Mouse (Mus musculus) brain, embryonic 14.5 days (tissue): ENCODE measurements around the gene Cd27. TPM values are rescaled to one million over a fixed set of nuclear protein-coding genes. Genes with fewer than 3 reads are reported as not detected.

Experiments
- DNase-seq: peaks from one replicate; pipeline ENCODE4 v3.0.0-alpha.2; 2011; ENCODE audit warnings: low read depth
- CTCF ChIP-seq: fragments of 200-500 bp; IDR thresholded peaks from 2 replicates; pipeline ENCODE4 v1.5.1; 2012; ENCODE audit warnings: inconsistent platforms, mild to moderate bottlenecking, moderate library complexity, borderline replicate concordance; ENCODE audit not compliant: insufficient read depth, insufficient read length; ENCODE audit errors: extremely low read depth
- POLR2A ChIP-seq: fragments of 200-500 bp; IDR thresholded peaks from 2 replicates; pipeline ENCODE4 v1.6.1; 2012; ENCODE audit warnings: mild to moderate bottlenecking, inconsistent platforms, borderline replicate concordance; ENCODE audit not compliant: poor library complexity, insufficient read depth, insufficient read length, severe bottlenecking; ENCODE audit errors: extremely low read depth
- polyA plus RNA-seq: library from polyadenylated mRNA; depleted of rRNA; stranded (reverse); fragments of >200 nt; gene quantifications from 2 replicates; pipeline ENCODE4 v1.2.3, GENCODE M21; 2012

The Cd27 gene
- polyA plus RNA-seq, 1 experiment, result 0.15 TPM

DNA sequence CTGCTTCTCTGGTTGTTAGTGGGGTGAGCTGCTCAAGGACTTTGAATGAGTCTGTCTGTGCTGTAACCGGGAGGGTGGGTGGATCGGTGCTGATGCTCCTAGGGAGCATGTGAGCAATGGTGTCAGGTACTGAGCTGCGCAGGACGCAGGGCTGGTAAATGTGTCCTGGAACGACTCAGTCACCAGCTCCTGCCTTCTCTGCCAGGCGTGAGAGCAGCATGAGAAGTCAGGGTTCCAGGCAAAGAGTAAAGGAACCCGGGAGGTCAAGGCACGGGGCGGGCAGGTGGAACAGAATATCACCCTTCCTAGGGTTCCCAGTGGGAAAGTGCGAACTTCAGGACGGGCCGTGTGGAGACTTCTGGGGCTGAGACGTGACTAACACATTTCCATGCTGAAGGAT is 29.3 kb upstream of the Cd27 start:
- no peak for DNase-seq
- TF ChIP-seq CTCF (no peak), POLR2A (no peak)

DNA sequence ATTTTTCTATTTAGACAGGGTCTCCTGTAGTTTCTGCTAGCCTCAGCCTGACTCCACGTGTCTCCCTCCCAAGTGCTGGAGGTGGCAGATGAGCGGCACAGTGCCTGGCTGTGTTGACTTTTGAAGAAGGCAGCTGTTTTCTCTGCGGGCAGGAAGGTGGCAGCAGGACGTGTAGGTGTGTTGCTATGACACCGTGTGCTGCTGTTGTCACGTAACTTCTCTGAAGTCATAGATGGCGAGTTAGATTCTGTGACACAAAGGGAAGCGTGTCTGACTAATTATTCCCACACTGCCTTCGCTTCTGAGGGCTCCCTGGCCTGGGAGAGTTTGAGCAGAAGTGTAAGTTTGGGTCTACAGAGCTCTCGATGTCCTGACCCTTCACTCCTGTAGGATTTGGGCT is 28.4 kb upstream of the Cd27 start:
- no peak for TF ChIP-seq POLR2A
- TF ChIP-seq CTCF, result no peak
- DNase-seq, result no peak

DNA sequence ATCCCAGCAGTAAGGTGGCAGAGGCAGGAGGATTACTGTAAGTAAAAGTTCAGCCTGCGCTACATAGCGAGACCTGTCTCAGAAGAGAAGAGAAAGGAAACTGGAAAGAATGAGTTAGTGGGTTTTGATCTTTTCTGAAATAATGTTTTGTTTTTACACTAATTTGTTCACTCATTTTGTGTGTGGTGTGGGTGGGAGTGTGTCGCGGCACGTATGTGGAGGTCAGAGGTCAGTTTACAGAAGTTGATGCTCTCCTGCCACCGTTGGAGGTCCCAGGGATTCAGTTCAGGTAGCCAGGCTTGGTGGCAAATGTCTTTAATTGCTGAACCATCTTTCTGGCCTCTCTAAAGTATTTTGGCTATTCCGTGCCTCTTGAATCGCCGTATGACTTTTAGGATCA is 27.4 kb upstream of the Cd27 start:
- no peak for DNase-seq
- TF ChIP-seq CTCF (no peak), POLR2A (no peak)

DNA sequence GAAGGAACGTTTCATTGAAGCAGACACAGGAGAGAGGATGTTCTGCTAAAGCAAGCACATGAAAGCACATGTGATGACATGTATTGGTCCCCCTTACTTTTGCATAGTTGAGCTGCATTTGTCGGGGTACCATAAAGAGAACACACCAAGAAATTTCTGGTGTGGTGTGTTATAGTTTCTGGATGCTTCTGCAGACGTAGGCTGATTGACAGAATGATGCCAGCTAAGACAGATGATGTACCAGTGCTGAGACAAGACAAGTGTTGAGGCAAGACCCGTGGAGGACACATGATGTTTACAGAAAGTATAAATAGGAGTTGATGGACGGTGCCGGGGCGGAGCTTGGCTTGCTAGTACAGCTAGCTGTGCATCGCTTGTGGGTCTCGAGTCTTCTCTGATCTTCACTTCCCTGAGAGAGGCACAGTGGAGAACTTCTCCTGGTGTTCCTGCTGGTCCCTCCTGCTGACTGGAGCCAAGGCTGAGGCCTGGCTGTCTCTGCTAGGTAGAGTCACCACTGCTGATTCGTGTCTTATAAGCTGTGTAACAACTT is 23.3 kb upstream of the Cd27 start:
- no peak for TF ChIP-seq POLR2A
- no peak for DNase-seq

DNA sequence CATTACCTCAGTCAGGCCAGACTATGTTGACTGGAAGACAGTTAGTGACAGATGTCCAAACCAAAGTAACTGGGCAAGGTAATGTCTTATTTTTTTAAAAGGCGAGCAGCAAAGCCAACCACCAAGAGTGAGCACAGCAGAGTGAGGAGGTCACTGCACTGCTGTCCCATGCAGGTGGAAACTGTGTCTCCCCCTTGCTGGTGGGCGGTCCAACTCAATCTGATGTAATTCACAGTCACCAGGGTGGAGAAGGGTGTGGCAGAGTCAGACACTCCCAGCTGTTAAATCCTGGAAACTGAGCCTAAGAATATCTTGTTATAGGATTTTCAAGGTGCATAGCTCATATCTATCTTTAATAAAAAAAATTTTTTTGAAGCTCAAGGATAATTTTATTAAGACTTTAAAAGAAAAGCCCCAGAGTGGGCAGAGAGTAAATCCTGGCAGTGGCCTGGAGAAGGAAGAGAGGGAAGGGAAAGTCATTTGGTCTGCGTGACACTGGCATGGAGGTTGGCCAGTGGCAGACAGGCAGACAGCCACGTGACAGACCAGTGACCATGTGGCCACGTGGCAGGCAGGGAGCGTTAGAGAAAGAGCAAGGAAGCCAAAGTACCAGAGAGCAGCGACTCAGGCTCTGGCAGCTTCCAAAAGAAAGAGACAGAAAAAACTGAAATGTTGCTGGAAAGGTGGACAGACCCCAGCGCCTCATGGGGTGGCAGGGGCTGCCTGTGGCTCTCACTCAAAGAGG is 19.6 kb upstream of the Cd27 start:
- TF ChIP-seq CTCF (no peak), POLR2A (no peak)
- no peak for DNase-seq

DNA sequence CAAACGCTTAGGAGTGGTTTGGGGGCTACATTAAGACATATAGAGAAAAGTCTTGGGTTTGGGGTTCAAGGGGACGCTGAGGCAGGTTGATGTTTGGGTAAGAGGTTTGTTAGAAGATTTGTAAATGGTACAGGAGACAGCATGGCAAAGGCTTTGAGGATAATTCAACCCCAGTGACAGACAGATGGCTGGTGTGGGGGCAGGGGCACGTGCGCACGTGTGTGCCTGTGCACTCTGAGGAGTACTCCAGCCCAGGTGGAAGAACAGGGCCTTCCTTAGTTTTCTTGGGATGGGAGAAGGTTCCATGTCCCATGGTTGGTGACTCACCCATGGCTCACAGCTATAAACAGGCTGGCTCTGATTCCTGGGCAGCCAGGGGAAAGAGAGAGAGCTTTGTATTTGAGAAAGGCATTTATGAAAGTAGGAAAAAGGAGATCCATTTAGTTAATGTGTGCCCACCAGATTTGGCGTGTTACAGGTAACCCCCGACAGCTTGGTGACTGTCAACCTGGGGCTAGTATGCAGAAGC is 18.8 kb upstream of the Cd27 start:
- no peak for DNase-seq
- TF ChIP-seq CTCF, result no peak
- TF ChIP-seq POLR2A, result no peak

DNA sequence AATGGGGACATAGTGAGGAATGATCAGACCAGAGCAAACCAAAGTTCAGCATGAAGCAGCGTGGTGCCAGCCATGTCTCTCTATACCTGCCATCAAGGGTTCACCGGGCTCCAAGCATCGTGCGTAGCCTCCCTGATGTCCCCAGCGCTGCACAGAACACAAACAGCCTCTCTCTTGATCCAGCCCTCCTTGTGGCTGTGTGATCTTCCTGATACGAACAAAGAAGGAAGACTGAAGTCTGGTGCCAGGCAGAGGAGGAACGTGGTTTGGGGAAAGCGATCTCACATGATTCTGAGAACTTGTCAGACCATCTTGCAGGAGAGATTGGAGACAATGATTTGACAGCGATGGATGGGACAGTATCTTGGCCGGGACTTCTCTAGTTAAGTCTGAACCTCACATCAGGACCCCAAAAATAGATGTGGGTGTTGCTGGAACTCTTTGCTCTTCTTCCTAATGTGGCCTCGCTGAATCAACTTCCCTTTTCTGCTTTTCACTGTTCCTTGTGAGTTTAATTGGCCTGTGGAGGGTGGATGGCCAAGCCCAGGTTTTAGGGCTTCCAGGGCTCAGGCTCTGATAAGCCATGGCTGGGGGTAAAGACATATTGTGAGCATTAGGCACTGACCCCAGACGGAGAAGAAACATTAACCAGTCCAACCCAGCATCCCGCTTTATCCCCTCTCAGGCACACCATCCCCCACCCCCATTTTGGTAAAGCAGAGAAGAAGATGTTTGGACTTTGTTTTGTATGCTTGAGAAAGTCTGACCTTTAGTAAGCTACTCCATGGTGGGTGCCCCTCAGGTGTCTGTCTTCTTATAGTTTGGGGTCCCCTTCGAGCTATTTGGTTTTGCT is 17.3 kb upstream of the Cd27 start:
- no peak for TF ChIP-seq POLR2A
- no peak for TF ChIP-seq CTCF
- DNase-seq, result no peak

DNA sequence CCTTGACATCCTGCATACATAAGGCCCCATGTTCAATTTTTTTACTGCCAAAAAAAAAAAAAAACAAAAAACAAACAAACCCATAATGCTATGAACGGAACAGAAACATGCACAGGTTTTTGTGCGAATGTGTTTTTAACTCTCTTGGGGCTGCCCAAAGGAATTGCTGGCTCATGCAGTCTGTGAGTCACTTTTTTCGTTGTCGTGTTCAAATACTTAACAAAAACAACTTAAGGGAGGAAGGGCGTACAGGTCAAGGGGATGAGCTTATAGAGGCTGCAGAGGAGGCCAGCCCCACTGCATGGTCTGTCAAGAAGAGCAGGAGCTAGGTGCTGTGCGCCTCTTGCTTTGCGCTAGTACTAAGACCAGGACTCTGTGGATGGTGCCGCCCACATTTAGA is 15.9 kb upstream of the Cd27 start:
- no peak for TF ChIP-seq CTCF
- no peak for TF ChIP-seq POLR2A
- DNase-seq, result no peak

DNA sequence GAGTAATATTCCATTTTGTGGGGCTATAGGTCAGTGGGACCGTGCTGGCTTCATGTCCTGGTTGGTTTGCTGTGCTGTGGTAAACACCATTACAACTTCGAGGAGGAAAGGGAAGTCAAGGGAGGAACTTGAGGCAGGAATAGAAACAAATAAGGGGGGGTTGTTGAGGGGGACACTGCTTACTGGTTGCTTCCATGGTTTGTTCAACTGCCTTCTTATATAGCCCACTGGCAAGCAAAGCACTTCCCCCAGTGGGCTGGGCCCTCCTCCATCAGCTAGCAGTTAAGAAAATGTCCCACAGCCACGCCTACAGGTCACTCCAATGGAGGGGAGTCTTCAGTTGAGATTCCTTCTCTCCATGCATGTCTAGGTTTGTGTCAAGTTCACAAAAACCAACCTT is 15.5 kb upstream of the Cd27 start:
- no peak for TF ChIP-seq CTCF
- TF ChIP-seq POLR2A, result no peak
- no peak for DNase-seq

DNA sequence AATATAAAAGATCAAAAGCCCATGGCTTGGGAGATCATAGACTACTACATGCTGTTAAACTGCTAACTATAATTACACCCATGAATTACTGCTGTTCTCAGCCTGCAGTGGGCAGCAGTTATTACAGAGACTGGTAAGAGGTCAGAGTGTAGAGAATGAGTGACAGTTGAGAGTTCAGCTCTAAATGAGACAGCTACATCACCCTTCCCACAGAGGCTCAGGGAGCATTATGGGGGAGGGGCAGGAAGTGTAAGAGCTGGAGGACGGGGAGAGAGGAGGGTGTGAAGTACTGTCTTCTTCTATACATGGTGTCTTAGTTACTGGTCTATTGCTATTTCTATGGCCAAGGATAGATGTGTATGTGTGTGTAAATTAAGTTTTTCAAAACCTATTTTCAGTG is 7.7 kb upstream of the Cd27 start:
- DNase-seq, result no peak
- TF ChIP-seq CTCF, result no peak
- TF ChIP-seq POLR2A, result no peak

DNA sequence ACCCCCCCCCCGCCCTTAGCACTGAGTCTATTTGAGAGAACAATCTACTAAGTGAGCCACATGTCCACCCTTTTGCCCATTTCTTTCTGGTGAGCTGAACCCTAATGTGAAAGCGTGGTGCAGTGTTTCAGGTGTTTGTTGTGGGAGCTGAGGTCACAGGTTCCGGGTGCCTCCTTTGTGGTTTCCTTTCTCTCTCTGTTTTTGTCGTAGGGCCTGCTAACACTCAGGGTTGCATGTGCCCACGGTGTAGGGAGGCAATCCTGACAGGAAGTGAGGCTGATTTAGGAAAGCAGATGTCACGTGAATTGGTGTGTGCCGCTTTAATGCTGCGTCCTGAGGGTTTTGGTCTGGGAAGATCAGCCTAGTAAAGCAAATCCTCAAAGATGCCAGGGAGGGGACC is 4.8 kb upstream of the Cd27 start:
- DNase-seq, result no peak
- TF ChIP-seq POLR2A, result no peak
- TF ChIP-seq CTCF, result no peak

DNA sequence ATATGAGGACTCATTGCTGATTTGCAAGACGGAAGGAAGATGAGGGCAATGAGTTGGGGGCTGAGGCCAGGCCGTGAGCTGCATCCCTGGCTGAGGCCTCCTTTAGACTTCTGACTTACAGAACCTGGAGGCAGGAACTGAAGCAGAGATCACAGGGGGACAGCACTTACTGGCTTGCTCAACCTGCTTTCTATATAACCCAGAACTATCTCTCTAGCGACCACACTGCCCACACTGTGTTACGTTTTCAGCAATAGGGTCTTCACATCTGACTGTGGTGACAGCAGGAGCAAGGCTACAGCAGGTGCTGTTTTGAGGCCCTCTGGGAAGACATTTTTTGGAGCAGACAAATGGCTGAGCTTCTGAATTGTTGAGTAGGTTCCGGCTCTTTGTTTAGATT is 3.8 kb upstream of the Cd27 start:
- DNase-seq, result no peak
- no peak for TF ChIP-seq CTCF
- no peak for TF ChIP-seq POLR2A

DNA sequence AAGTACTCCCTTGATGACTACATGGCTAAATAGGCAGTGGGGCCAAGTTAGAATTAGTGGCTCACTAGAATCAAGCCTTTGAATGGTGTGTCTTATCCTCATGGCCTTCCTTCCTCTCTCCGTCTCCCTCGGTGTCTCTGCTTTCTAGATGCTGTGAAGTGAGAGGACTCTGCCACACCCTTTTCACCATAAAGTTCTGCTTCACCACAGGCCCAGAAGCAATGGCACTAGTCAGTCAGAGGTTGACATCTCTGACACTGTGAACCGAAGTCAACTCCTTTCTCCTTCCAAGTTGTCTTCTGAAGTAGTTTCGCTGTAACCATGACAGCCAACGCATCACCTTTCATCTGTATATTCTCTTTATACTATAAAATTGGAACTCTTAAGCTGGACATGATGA is 2.7 kb upstream of the Cd27 start:
- no peak for DNase-seq
- no peak for TF ChIP-seq CTCF
- TF ChIP-seq POLR2A, result no peak
